Mouse (Mus musculus): ENCODE results near the gene Rapgef4. TPM values are rescaled to one million over a fixed set of nuclear protein-coding genes. Genes with fewer than 3 reads are reported as not detected.
"Not testable (repeated sequence)": the region's sequence is repeated elsewhere in the genome, so short reads cannot be mapped to it uniquely, and the experiment has no call there.

Gene Rapgef4
- total RNA-seq, 2 experiments from 2014 or later: 460 to 461 TPM

DNA sequence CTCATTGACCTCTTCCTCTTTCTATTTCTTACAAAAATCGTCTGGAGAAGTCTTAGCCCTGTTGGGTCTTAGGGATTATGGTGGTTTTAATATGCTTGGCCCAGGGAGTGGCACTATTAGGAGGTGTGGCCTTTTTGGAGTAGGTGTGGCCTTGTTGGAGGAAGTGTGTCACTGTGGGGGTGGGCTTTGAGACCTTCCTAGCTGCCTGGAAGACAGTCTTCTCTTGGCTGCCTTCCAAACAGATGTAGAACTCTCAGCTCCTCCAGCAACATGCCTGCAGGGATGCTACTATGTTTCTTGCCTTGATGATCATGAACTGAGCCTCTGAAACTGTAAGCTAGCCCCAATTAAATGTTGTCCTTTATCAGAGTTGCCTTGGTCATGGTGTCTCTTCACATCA lies 92.1 kb downstream of the Rapgef4 start:
- not testable (repeated sequence) for DNase-seq (ENCODE audit: low spot score in 2 of 2)

DNA sequence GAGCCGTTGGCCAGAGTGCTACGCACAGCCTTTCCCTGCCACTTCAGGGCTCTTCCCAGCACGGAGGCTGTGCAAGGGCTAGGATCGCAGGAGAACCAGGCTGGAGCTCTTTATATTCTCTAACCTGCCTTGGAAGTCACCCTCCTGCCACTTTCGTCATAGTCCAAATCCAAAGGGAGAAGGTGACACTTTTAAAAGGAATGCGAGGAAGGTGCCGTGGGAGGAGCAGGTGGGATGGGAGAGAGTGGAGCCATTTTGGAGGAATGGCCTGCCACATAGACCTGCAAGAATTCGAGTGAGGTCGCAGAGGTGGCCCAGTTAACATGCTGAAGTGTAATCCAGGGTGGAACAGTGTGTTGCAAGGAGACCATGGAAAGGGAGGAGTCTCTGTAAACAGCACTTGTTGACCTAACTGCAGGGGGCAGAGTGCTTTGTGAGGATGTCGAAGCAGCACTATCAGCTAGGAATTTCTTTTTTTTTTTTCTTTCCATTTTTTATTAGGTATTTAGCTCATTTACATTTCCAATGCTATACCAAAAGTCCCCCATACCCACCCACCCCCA lies 94.0 kb downstream of the Rapgef4 start:
- no peak for DNase-seq (ENCODE audit: low spot score in 2 of 2)

DNA sequence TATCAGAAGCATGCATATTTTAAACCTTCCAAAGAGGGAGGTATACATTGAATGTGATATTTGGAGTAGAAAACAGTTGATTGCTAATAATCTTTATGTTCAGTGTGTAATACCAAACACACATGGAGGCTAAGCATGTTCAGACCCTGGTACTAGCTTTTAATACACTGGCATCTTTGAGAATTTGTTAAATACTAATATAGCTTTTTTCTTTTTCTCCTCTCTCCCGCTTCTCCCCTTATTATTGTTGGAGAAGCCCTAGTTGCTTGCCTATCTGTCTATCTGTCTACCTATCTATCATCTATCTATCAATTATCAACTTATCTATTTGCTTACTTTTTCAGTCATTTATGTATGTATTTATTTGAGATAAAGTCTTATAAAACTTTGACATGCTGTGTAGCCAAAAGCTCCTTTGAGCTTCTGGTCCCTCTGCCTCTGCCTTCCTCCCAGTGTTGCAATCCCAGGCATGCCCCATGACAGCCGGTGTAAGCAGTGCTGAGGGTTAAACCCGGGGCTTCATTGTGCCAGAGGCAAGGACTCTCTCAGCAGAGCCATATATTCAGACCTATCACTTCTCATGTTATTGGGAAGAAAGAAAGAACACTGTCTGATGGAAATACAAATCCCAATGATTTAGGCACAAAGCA lies 96.6 kb downstream of the Rapgef4 start:
- DNase-seq (ENCODE audit: low spot score in 2 of 2): no peak

DNA sequence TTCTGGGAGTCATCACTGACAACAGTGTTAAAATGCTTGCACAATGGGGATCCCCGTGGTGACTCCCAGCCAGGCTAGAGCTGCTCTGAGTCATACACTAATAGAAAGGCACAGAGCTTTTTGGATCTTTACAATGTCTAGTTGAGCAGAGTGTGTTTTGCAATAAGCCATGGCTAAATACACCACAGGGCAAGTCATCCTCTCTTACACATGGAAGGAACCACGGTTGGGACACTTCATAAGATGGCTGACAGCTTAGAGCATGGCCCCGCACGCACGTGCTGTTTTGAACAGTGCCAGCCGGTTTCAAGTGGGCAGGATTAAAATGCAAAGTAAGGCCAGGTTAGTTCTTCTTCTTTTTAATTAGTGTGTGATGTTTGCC lies 97.1 kb downstream of the Rapgef4 start:
- no peak for DNase-seq (ENCODE audit: low spot score in 2 of 2)

DNA sequence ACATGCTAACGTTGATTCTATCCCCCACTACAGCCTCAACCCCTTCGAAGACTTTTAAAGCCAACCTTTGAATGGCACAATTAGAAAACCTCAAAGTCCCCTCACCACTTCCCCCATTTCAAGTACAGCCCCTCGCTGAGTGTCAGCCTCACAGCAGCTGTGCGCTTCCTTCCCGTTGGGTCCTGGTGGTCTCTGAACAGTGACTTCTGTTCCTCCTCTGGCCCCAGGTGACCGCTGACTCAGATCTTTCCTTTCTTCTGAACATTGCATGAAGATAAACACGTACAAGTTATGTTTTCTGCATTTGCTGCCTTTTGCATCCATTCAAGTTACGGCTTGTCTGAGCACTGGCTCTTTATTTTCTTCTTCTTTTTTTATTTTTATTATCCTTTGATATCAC lies 98.1 kb downstream of the Rapgef4 start:
- no peak for DNase-seq (ENCODE audit: low spot score in 2 of 2)

DNA sequence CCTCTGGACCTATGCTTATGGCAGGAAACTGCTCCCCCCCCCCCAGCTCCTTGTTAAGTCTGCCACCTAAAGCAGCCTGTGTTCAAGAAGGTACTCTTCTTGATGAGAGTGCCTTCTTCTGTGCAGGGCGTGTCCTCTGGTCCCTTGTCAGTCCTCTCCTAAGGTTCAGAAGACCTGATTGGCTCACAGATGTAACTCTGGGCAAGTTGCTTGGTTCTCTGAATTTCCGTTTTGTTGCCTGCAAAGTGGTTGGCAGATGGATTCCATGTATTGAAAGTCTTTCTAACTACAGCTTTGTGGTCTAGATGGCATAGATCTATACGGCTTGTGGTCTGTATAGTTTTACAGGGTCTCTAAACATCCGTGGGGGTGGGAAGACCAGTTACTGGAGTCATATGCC lies 101.8 kb downstream of the Rapgef4 start:
- no peak for DNase-seq (ENCODE audit: low spot score in 2 of 2)

DNA sequence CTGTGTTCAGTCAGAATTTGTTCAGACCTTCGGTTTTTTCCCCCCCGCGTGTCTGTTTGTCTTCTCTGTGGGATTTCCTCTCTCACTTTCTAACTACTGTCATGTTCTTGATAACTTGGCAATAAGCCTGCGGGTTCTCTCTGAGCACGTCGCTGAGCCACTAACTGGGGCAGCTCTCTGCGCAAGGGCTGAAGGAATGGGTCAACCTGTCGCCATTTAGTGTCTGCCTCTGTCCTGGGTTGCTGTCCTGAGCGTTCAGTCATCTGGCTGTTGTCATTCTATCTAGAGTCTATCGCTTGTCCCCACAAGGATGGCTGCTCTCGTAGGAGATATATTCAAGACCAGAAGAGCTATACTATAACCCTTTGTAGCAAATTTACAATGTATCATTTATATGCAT lies 107.8 kb downstream of the Rapgef4 start:
- no peak for DNase-seq (ENCODE audit: low spot score in 2 of 2)

DNA sequence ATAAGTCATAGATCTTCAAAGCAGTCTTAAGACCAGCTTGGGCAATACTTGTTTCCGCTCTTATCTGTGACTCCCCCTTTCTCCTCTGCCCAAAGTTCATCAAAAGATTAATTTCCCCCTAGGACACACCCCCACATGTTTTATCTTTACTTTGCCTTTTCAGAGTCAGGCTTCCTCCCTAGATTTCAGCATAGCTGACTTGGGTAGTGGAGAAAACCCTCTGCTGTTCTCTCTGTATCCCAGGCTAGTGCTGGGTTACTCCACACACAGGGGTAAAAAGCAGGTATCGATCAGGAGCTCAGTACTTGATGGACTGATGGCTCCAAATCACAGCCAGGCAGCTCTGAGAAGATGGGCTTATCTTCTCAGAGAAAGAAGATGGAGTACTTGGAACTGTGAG lies 109.0 kb downstream of the Rapgef4 start:
- no peak for DNase-seq (ENCODE audit: low spot score in 2 of 2)

DNA sequence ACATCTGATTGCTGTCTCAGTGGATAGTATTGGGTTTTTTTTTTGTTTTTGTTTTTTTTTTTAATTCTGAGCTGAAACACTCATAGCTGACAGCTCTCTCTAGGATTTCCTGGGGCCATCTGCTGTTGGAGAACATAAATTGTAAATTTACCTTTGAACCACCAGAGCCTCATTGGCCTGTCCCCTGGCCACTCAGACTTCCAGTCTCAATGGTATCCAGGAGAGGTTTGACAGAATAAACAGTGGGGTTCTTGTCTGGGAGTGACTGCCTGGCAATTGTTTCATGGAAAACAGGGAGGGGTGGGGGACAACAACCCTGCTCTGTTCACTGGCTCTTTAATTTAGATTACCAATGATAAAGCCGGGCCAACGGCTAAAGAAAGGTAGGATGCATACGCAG lies 111.0 kb downstream of the Rapgef4 start:
- DNase-seq (ENCODE audit: low spot score in 2 of 2): no peak

DNA sequence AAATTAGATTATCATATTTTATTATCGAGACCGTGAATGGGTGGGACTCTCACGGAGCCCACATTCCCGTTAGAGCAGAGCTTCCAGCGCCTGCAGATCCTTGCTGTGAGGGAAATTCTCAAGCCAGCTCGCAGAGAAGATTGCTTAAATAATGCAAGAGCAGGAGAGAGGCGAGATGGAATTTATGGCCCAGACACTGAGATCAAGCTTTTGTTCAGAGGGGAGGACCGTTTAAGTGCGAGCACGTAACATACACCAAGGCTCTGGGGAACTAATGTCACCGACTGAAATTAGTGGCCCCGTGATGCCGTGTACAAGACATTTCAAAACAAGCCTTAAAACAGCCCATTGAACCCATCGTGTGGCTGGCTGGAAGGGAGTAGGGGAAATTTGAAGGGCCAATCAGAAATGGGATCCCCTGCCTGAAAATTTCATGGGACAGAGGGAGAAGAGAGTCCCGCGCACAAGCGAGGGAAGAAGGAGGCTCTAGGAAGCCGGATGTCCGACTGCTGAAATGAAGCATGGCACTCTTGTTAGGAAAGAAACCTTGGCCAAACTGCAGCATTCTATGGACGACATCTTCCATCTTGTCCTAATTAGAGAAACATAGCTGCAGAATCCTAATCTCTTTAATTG lies 112.5 kb downstream of the Rapgef4 start:
- DNase-seq (ENCODE audit: low spot score in 2 of 2): no peak

DNA sequence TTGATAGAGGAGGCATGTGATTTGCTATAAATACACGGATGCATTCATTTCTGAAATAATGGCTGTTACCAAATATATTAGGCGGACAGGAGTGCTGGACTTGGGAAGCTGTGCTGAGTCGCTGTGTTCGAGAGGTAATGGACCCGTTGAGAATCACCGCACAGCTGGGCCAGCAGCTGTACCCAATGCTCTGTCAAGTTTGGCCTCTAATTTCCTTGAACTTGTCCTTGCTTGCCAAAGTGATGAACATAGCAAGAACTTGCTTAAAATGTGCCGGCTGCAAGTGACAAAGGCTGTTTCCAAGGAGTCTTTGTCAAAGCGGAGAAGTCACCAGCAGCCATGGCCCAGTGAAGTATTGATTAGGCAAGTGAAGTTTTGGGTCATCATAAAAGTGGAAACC lies 113.0 kb downstream of the Rapgef4 start:
- no peak for DNase-seq (ENCODE audit: low spot score in 2 of 2)

DNA sequence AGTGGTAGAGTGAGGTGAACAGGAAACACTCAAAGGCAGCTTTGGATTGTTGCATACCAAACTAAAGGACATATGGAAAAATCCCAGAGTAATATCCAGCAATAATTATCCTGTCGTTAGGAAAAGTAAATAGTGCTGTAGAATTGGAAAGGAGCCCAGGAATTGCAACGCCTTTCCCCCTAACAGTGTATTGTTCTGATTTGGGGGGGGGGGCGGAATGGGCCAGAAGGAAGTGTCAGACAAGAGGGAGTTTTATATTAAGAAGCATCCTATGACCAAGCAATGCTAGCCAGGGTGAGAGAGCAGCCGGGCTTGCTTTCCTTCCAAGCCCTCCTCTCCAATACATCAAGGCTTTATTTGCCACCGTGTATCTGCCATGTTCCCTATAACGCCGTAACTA lies 113.4 kb downstream of the Rapgef4 start:
- no peak for DNase-seq (ENCODE audit: low spot score in 2 of 2)

DNA sequence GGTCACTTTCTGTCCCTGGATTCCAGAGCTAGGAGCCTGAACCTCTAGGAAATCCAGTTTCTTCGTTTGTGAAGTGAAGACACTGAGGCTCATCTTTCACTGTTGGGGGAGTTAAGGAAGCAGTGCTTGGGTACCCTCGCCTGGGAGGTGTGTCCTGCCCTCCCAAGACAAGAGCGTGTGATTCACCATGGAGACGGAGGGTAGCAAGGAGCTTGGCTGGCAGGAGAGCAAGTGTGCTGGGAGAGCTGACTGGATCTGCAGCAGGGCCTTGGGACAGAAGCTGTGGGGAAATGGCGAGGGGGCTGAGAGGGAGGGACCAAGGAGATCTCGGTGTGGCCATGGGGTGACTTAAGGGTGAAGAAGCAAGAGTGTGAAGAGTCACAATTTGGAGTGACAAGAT lies 114.0 kb downstream of the Rapgef4 start:
- DNase-seq (ENCODE audit: low spot score in 2 of 2): no peak

DNA sequence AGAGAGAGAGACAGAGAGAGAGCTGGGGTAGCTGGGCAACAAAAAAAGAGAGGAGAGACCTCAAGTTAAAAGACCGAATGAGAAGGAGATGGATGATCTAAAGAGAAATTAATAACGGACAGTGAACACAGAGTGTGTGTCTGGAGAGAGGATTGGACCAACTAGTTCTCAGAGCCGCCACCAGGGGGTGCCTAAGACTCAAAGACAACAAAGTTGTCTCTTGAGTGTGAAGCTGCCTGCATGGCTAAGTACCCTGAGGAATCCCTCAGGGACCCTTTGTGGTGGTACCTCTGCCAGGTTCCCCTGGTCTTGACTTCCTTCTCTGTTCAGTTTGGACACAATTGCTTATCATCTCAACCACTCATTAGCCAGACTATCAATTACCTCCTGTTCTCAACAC lies 115.3 kb downstream of the Rapgef4 start:
- DNase-seq (ENCODE audit: low spot score in 2 of 2): peak in 1 of 2 experiments; percentile 44

DNA sequence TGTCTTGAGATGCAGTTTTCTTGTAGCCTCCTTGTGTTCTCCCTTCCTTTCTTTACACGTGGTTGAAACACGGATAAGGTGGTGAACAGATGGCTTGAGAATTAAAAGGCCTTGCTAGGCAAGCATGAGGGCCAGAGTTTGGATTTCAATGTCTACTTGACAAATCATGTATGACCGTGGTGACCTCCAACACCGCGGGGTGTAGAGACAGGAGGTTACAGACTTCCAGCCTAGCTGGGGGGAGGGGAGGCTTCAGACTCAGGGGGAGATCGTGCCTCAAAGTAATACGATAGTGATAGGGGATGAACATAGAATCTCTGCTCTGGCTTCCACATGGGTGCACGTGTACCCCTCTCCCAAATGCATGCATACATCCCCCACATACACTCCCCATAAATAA lies 117.3 kb downstream of the Rapgef4 start:
- no peak for DNase-seq (ENCODE audit: low spot score in 2 of 2)

DNA sequence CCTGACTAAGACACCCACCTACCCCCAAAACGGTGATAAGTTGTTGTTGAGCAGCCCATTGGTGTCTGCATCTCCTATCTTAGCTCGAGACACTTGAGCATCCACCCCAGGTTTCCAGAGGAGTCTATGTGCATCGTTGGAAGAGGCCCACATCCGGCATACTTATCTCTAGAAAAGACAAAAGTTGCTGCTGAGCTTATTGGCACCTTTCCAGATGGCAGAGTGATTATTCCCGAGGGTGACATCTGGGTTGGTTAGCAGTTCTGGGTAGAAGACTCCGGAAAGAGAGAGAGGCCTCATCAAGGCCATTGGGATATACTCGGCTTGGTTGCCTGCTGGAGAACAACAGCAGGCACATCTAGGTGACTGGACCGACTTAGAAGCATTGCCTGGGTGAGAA lies 123.6 kb downstream of the Rapgef4 start:
- DNase-seq (ENCODE audit: low spot score in 2 of 2): no peak

DNA sequence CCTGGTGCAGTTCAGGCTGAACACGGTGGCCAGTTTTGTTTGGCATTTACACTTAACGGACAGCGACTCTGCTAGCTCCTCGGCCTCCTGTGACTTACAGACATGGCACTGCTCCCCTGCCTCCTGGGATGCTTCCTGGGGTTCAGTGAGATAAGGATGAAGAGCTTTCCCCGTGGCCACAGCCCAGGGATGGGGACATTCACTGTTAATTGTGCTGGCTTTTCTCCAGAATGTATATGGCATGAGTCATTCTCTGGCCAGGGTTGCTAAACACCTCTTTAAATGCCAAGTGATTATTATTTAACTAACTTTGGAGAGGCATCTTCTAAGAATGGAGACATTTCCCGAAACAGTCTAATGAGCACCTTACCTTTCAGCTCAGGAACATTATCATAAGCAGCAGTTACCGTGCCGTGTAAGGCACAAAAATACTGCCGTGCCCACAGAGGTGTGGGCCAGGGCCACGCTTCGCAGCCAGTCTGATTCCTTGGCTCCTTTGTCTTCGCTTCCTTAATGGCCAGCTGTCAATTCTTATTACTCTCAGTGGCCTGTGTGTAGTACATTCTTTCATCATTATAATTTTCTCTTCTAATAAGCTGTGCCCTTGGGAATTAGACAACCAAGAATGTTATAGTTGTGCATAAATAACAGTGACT lies 126.6 kb downstream of the Rapgef4 start:
- no peak for DNase-seq (ENCODE audit: low spot score in 2 of 2)

DNA sequence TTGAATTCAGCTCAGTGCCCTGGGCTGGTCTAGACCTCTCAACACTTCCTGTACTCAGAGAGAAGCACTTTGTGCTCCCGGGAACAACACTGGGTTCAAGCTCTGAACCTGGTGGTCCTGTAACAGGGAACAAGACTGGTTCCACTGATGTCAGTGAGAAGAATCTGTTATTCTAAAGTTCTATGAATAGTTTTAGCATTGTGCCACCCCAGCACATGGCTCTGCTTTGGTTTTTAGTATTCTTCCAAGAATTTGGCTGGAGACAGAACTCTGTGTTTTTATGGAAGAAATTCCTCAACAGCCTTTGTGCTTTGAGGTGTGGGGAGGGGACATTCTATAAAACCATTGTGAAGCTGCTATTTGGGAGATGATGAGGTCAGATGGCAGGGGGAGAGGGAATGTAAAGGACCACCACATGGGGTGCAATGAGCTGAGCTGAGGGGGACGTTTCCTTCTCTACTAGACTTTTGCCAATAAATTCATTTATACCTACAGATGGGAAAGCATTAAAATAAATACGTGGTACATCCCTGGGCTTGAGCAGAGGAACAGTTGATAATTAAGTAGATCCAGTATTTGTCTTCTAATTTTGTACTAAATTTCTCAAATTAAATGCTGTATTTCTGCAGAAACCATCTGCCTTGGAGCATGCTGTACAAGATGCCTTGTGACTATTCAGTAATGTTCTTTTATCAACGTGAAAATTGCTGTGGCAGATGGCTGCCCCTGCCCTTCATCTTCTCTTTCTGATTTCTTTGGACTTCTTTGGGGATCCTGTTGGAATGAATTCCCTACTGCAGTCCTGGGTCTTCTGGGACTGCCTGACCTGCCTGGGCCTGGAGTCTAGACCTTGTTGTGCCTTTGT lies 127.6 kb downstream of the Rapgef4 start:
- DNase-seq (ENCODE audit: low spot score in 2 of 2): no peak

DNA sequence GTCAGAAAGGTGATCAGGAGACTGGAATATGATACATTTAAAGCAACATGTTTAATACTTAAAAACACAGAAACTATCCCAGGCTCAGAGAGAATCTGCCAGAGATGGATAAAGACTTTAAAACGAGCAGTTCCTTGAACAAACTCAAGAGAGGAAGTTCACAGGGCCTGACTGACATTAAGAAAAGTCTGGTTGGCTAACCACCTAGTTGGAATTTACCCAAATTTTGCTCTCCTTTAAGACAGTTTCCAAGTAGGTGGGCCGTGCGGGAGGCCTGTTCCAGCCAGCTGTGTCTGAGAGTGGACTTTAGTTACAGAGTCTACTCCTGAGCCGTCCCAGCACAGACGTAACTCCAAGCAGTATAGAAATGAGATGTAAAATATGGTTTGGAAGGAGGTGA lies 129.4 kb downstream of the Rapgef4 start:
- DNase-seq (ENCODE audit: low spot score in 2 of 2): no peak

DNA sequence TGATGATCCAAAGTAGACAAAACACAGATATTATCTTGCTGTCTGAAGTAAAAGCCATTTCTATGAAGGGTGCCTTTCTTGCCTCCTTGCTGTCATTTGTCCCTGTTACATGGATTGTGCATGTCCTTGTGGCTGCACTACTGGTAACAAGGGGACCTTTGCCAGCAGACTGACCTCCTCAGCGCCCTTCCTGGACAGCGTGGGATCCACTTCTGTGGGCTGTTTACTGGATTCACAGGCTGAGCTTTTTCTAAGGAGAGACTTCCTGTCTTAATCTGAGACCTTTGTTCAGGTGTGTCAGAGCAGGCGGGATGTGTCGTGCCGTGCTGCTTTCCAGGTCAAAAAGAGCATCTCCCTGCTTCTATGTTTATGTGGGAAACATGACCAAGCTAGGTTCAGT lies 132.7 kb downstream of the Rapgef4 start:
- DNase-seq (ENCODE audit: low spot score in 2 of 2): no peak

DNA sequence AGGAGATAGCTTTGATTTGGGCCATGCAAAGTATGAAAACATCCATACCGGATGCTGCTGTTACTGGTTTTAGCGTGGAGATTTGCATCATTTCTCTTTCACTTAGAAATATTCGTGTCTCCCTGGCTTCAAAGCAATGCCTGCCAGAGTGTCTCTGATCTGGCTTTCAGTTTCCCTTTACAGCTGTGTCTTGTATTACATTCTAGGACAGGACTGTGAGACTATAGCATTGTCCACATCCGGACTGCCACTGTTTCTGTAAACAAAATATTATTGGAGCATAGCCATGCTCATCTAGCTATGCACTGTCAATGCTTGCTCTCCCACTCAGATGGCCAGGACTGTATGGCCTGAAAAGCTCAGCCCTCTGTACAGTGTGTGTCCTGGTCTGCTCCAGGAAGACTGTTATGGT lies 133.1 kb downstream of the Rapgef4 start:
- no peak for DNase-seq (ENCODE audit: low spot score in 2 of 2)

DNA sequence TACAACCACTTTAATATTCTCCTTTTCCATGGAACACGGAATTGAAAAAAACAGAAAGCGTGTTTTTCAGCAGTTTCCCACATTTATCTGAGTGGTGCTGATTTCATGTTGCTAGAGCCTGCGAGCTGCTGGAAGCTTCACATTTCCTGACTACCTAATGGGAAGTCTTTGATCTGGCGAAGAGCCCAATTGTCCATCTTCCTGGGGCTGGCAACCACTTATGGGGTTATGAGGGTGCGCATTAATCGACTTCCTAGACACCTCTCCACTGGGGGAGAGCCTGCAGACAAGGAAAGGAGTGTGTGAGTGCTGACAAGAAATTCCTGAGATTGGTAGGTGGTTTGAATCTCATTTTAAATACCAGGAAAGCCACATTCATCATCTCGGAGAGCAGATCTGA lies 135.1 kb downstream of the Rapgef4 start:
- no peak for DNase-seq (ENCODE audit: low spot score in 2 of 2)

Data from left cerebral cortex, adult 18-20 months (tissue).